Mouse (Mus musculus): ENCODE data around the gene Akna. TPM values are rescaled to one million over a fixed set of nuclear protein-coding genes. Genes with fewer than 3 reads are reported as not detected.
A peak's percentile ranks its signal among the peaks of the same experiment; 100 is the strongest.

Gene Akna
- 22.2 and 22.7 TPM in 2 replicates for polyA plus RNA-seq (2012; rRNA removed)

- H3K4me1 ChIP-seq (ENCODE audit: control insufficient read depth, insufficient read depth, low read length), result peaks cover 18% of the 10 kb centered on the region
- H3K4me3 ChIP-seq (replicated peaks; ENCODE audit: extremely low read depth, low read depth, low read length), result peak within 1 kb of the TSS; percentile 76
- DNase-seq, result peak; percentile 91
- WGBS, result 4% methylated on average over 17 of the region's 17 CpGs
- TF ChIP-seq POLR2A (IDR thresholded peaks at IDR 0.05; ENCODE audit: borderline replicate concordance, extremely low read depth, low read depth, low read length), result peak; percentile 56; the same call in 1 of the 2 replicates
- TF ChIP-seq CTCF (IDR thresholded peaks at IDR 0.05; ENCODE audit: insufficient read depth, low read length), result no peak
Observed at GRCm38 (mm10) chr4:63403040-63403959, at the start of gene Akna. Gene Akna, minus strand, starts transcription at chr4:63403354.

- 65% methylated on average over 3 of the region's 3 CpGs for WGBS
- TF ChIP-seq CTCF (IDR thresholded peaks at IDR 0.05; ENCODE audit: insufficient read depth, low read length) (no peak), POLR2A (IDR thresholded peaks at IDR 0.05; ENCODE audit: borderline replicate concordance, extremely low read depth, low read depth, low read length) (no peak)
- no peaks in the 10 kb centered on the region for H3K4me1 ChIP-seq (ENCODE audit: control insufficient read depth, insufficient read depth, low read length)
- no peak overlapping the region for H3K4me3 ChIP-seq (replicated peaks; ENCODE audit: extremely low read depth, low read depth, low read length)
- no peak for DNase-seq
Observed at GRCm38 (mm10) chr4:63452555-63452954, 49.4 kb upstream of the Akna start.

DNA sequence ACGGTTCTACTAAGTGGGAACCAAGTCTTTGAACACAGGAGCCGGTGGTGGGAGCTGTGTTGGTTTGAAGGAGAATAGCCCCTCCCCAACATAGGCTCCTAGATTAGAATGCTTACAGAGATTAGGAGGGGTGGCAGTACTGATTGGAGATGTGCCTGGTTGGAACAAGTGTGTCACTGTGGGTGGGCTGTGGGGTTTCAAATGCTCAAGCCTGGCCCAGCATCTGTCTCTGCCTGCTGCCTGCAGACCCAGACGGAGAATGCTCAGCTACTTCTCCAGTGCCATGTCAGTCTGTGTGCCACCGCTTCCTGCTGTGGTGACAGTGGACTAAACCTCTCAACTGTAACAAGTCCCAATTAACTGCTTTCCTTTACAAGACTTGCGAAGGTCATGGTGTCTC is 47.4 kb upstream of the Akna start:
- TF ChIP-seq CTCF (IDR thresholded peaks at IDR 0.05; ENCODE audit: insufficient read depth, low read length), result no peak
- no peak for TF ChIP-seq POLR2A (IDR thresholded peaks at IDR 0.05; ENCODE audit: borderline replicate concordance, extremely low read depth, low read depth, low read length)
- 85% methylated on average over 5 of the region's 5 CpGs for whole genome bisulfite sequencing
- DNase-seq, result no peak
- H3K4me1 ChIP-seq (ENCODE audit: control insufficient read depth, insufficient read depth, low read length), result no peaks in the 10 kb centered on the region
- no peak overlapping the region for H3K4me3 ChIP-seq (replicated peaks; ENCODE audit: extremely low read depth, low read depth, low read length)

GRCm38 (mm10) chr4:63444362-63445066 is 41.4 kb upstream of the Akna start:
- WGBS, result 86% methylated on average over 10 of the region's 10 CpGs
- Histone ChIP-seq H3K4me1 (ENCODE audit: control insufficient read depth, insufficient read depth, low read length) (no peaks in the 10 kb centered on the region), H3K4me3 (replicated peaks; ENCODE audit: extremely low read depth, low read depth, low read length) (no peak overlapping the region)
- TF ChIP-seq CTCF (IDR thresholded peaks at IDR 0.05; ENCODE audit: insufficient read depth, low read length) (no peak), POLR2A (IDR thresholded peaks at IDR 0.05; ENCODE audit: borderline replicate concordance, extremely low read depth, low read depth, low read length) (no peak)
- no peak for DNase-seq

GRCm38 (mm10) chr4:63443101-63443500 is 39.9 kb upstream of the Akna start:
- no peak for DNase-seq
- Histone ChIP-seq H3K4me1 (ENCODE audit: control insufficient read depth, insufficient read depth, low read length) (no peaks in the 10 kb centered on the region), H3K4me3 (replicated peaks; ENCODE audit: extremely low read depth, low read depth, low read length) (no peak overlapping the region)
- TF ChIP-seq CTCF (IDR thresholded peaks at IDR 0.05; ENCODE audit: insufficient read depth, low read length) (no peak), POLR2A (IDR thresholded peaks at IDR 0.05; ENCODE audit: borderline replicate concordance, extremely low read depth, low read depth, low read length) (no peak)
- 83% methylated on average over 2 of the region's 2 CpGs for WGBS

DNA sequence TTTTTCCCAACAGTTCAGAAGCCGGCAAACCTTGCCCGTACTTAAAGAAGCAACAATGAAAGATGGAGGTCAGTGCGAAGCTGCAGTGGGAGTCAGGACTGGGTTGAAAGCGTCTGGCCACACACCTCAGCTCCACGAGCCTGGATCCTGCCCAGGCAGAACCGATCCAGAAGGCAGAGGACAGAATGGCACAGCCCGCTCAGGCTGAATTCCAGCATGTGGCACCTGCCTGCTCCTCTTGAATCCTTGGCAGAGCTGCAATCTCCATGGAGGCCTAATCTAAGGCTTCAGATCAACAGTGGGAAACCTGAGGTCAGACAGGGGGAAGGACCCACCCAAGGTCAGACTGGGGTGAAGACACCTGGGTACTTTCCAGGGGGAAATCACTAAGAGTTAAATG is 38.5 kb upstream of the Akna start:
- H3K4me1 ChIP-seq (ENCODE audit: control insufficient read depth, insufficient read depth, low read length), result no peaks in the 10 kb centered on the region
- H3K4me3 ChIP-seq (replicated peaks; ENCODE audit: extremely low read depth, low read depth, low read length), result no peak overlapping the region
- WGBS, result 92% methylated on average over 7 of the region's 7 CpGs
- no peak for DNase-seq
- TF ChIP-seq CTCF (IDR thresholded peaks at IDR 0.05; ENCODE audit: insufficient read depth, low read length) (no peak), POLR2A (IDR thresholded peaks at IDR 0.05; ENCODE audit: borderline replicate concordance, extremely low read depth, low read depth, low read length) (no peak)

DNA sequence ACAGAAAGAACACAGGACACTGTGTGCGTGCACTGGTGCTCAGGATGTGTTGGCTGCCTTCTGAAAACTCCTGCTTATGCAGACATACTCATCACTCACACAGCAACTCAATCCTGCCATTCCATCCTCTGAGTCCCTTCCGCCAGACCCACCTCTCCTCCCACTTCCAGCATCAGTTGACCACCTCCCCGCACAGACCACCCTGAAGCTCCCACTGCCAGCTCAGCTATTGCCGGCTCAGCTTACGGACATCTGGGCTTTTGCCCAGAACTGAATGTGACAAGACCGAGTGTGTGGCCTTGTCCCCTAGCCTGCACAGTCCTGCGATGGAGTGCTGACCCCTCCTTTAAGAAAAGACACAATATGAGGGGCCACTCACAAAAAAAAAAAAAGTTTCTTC is 37.1 kb upstream of the Akna start:
- 79% methylated on average over 7 of the region's 7 CpGs for WGBS
- Histone ChIP-seq H3K4me1 (ENCODE audit: control insufficient read depth, insufficient read depth, low read length) (no peaks in the 10 kb centered on the region), H3K4me3 (replicated peaks; ENCODE audit: extremely low read depth, low read depth, low read length) (no peak overlapping the region)
- TF ChIP-seq POLR2A (IDR thresholded peaks at IDR 0.05; ENCODE audit: borderline replicate concordance, extremely low read depth, low read depth, low read length) (no peak), CTCF (IDR thresholded peaks at IDR 0.05; ENCODE audit: insufficient read depth, low read length) (no peak)
- no peak for DNase-seq

DNA sequence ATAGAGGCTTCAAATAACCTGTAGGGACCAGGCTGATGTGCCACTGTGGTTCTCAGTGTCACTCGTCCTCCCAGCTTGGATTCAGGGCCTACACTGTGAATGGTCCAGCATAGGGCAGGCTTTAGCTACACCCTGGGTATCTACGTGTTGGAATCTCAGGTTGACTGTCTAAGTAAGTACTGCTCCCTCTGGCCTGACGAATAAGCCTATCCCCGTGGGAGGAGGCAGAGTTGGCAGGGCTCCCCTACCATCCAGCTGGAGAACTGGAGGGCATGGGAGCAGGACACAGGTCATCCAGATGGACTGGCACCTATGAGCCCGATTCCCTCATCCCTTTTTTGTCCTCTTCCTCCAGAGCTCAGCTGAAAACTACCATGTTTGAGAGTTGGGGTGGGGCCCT is 34.8 kb upstream of the Akna start:
- no peak for DNase-seq
- TF ChIP-seq POLR2A (IDR thresholded peaks at IDR 0.05; ENCODE audit: borderline replicate concordance, extremely low read depth, low read depth, low read length) (no peak), CTCF (IDR thresholded peaks at IDR 0.05; ENCODE audit: insufficient read depth, low read length) (no peak)
- Histone ChIP-seq H3K4me1 (ENCODE audit: control insufficient read depth, insufficient read depth, low read length) (no peaks in the 10 kb centered on the region), H3K4me3 (replicated peaks; ENCODE audit: extremely low read depth, low read depth, low read length) (no peak overlapping the region)
- 81% methylated on average over 5 of the region's 5 CpGs for WGBS

- no peak for DNase-seq
- no peak overlapping the region for H3K4me3 ChIP-seq (replicated peaks; ENCODE audit: extremely low read depth, low read depth, low read length)
- no peaks in the 10 kb centered on the region for H3K4me1 ChIP-seq (ENCODE audit: control insufficient read depth, insufficient read depth, low read length)
- TF ChIP-seq POLR2A (IDR thresholded peaks at IDR 0.05; ENCODE audit: borderline replicate concordance, extremely low read depth, low read depth, low read length) (no peak), CTCF (IDR thresholded peaks at IDR 0.05; ENCODE audit: insufficient read depth, low read length) (no peak)
- WGBS, result 69% methylated on average over 16 of the region's 16 CpGs
Observed at GRCm38 (mm10) chr4:63437119-63437815, 34.1 kb upstream of the Akna start.
